Mouse (Mus musculus): ENCODE data around the gene Serpinf2.

Gene Serpinf2

GRCm38 (mm10) chr11:75429019-75429705, 10.2 kb downstream of the Serpinf2 start:
- in situ Hi-C loops (cut with MboI) = no loop called here

- in situ Hi-C loops (cut with MboI) = no loop called here
These were observed 14.9 kb downstream of the Serpinf2 start for GRCm38 (mm10) chr11:75424459-75424858.

GRCm38 (mm10) chr11:75424033-75424432, 15.4 kb downstream of the Serpinf2 start:
- in situ Hi-C loops (cut with MboI) = no loop called here

GRCm38 (mm10) chr11:75423091-75423490, 16.3 kb downstream of the Serpinf2 start:
- in situ Hi-C loops (cut with MboI) = no loop called here

- in situ Hi-C loops (cut with MboI) = no loop called here
These were observed 17.2 kb downstream of the Serpinf2 start, which contains the start of gene Serpinf1 for GRCm38 (mm10) chr11:75422013-75422792. Gene Serpinf1 (minus strand): TSS chr11:75422701.

GRCm38 (mm10) chr11:75421375-75422012, 17.9 kb downstream of the Serpinf2 start:
- in situ Hi-C loops (cut with MboI) = no loop called here

GRCm38 (mm10) chr11:75420810-75421374, 18.5 kb downstream of the Serpinf2 start:
- in situ Hi-C loops (cut with MboI) = no loop called here

- in situ Hi-C loops (cut with MboI) = no loop called here
These were observed 19.4 kb downstream of the Serpinf2 start for GRCm38 (mm10) chr11:75420037-75420436.

- in situ Hi-C loops (cut with MboI) = no loop called here
These were observed 23.4 kb downstream of the Serpinf2 start for GRCm38 (mm10) chr11:75415994-75416393.

GRCm38 (mm10) chr11:75415096-75415495, 24.3 kb downstream of the Serpinf2 start:
- in situ Hi-C loops (cut with MboI) = no loop called here

- in situ Hi-C loops (cut with MboI) = no loop called here
These were observed 28.8 kb downstream of the Serpinf2 start for GRCm38 (mm10) chr11:75410591-75410990.

- in situ Hi-C loops (cut with MboI) = no loop called here
These were observed 29.5 kb downstream of the Serpinf2 start for GRCm38 (mm10) chr11:75409679-75410575.

- in situ Hi-C loops (cut with MboI) = no loop called here
These were observed 32.5 kb downstream of the Serpinf2 start for GRCm38 (mm10) chr11:75406865-75407264.

GRCm38 (mm10) chr11:75406104-75406503, 33.3 kb downstream of the Serpinf2 start:
- in situ Hi-C loops (cut with MboI) = no loop called here

- in situ Hi-C loops (cut with MboI) = no loop called here
These were observed 34.6 kb downstream of the Serpinf2 start for GRCm38 (mm10) chr11:75404801-75405200.

- in situ Hi-C loops (cut with MboI) = no loop called here
These were observed 35.9 kb downstream of the Serpinf2 start for GRCm38 (mm10) chr11:75403301-75404052.

GRCm38 (mm10) chr11:75402271-75402690, 37.1 kb downstream of the Serpinf2 start:
- in situ Hi-C loops (cut with MboI) = no loop called here

GRCm38 (mm10) chr11:75400099-75400498, 39.3 kb downstream of the Serpinf2 start:
- in situ Hi-C loops (cut with MboI) = no loop called here

GRCm38 (mm10) chr11:75399411-75399841, 40.0 kb downstream of the Serpinf2 start:
- in situ Hi-C loops (cut with MboI) = no loop called here

- in situ Hi-C loops (cut with MboI) = no loop called here
These were observed 41.9 kb downstream of the Serpinf2 start for GRCm38 (mm10) chr11:75397452-75397851.

Measured in mature B cell (primary cell).